Mouse (Mus musculus): ENCODE measurements around the gene Cox7a1. TPM values are rescaled to one million over a fixed set of nuclear protein-coding genes. Genes with fewer than 3 reads are reported as not detected.

The Cox7a1 gene
- polyA plus RNA-seq, 1 experiment from 2014 or later = 20.2 TPM

Other genes starting within 250 kb of the Cox7a1 start
- gene Zfp74, start 230.1 kb upstream of the Cox7a1 start, polyA plus RNA-seq (2015; fragmentation: Nextera tagmentation; extraction: Ambion mirVana) = 9.5 and 9.9 TPM in 2 replicates
- gene Zfp568, start 200.2 kb upstream of the Cox7a1 start, polyA plus RNA-seq (2015; fragmentation: Nextera tagmentation; extraction: Ambion mirVana) = 12.3 and 13.8 TPM in 2 replicates
- gene Zfp14, start 132.8 kb upstream of the Cox7a1 start, polyA plus RNA-seq (2015; fragmentation: Nextera tagmentation; extraction: Ambion mirVana) = 3.7 and 4.3 TPM in 2 replicates
- gene Zfp82, start 111.2 kb upstream of the Cox7a1 start, polyA plus RNA-seq (2015; fragmentation: Nextera tagmentation; extraction: Ambion mirVana) = 4.7 and 5.0 TPM in 2 replicates
- 1.2 and 1.5 TPM in 2 replicates for gene Gm26920, start 93.7 kb upstream of the Cox7a1 start, polyA plus RNA-seq (2015; fragmentation: Nextera tagmentation; extraction: Ambion mirVana)
- gene Zfp566, start 93.6 kb upstream of the Cox7a1 start, polyA plus RNA-seq (2015; fragmentation: Nextera tagmentation; extraction: Ambion mirVana) = 6.9 and 7.6 TPM in 2 replicates
- gene Zfp260, start 89.4 kb upstream of the Cox7a1 start, polyA plus RNA-seq (2015; fragmentation: Nextera tagmentation; extraction: Ambion mirVana) = 115 and 117 TPM in 2 replicates
- gene Zfp382, start 62.2 kb upstream of the Cox7a1 start, polyA plus RNA-seq (2015; fragmentation: Nextera tagmentation; extraction: Ambion mirVana) = 11.6 and 14.3 TPM in 2 replicates
- 13.7 and 14.8 TPM in 2 replicates for gene Zfp146, start 14.4 kb upstream of the Cox7a1 start, polyA plus RNA-seq (2015; fragmentation: Nextera tagmentation; extraction: Ambion mirVana)
- gene Capns1, start 14.7 kb downstream of the Cox7a1 start, polyA plus RNA-seq (2015; fragmentation: Nextera tagmentation; extraction: Ambion mirVana) = 91.2 and 99.5 TPM in 2 replicates
- 146 and 152 TPM in 2 replicates for gene Polr2i, start 47.8 kb downstream of the Cox7a1 start, polyA plus RNA-seq (2015; fragmentation: Nextera tagmentation; extraction: Ambion mirVana)
- 156 and 161 TPM in 2 replicates for gene Tbcb, start 48.1 kb downstream of the Cox7a1 start, polyA plus RNA-seq (2015; fragmentation: Nextera tagmentation; extraction: Ambion mirVana)
- gene Ovol3, start 51.6 kb downstream of the Cox7a1 start, polyA plus RNA-seq (2015; fragmentation: Nextera tagmentation; extraction: Ambion mirVana) = 0.30 TPM in 1 of 2 replicates, not detected in the other
- gene Thap8, start 96.0 kb downstream of the Cox7a1 start, polyA plus RNA-seq (2015; fragmentation: Nextera tagmentation; extraction: Ambion mirVana) = 0.48 and 0.83 TPM in 2 replicates
- gene Wdr62, start 96.3 kb downstream of the Cox7a1 start, polyA plus RNA-seq (2015; fragmentation: Nextera tagmentation; extraction: Ambion mirVana) = 11.8 and 12.2 TPM in 2 replicates
- gene Clip3, start 107.6 kb downstream of the Cox7a1 start, polyA plus RNA-seq (2015; fragmentation: Nextera tagmentation; extraction: Ambion mirVana) = 15.9 and 20.7 TPM in 2 replicates
- gene Alkbh6, start 124.6 kb downstream of the Cox7a1 start, polyA plus RNA-seq (2015; fragmentation: Nextera tagmentation; extraction: Ambion mirVana) = 82.1 and 84.4 TPM in 2 replicates
- 32.5 and 33.6 TPM in 2 replicates for gene Syne4, start 130.7 kb downstream of the Cox7a1 start, polyA plus RNA-seq (2015; fragmentation: Nextera tagmentation; extraction: Ambion mirVana)
- 0.38 TPM in 1 of 2 replicates, not detected in the other for gene E130208F15Rik, start 137.6 kb downstream of the Cox7a1 start, polyA plus RNA-seq (2015; fragmentation: Nextera tagmentation; extraction: Ambion mirVana)
- 14.5 and 15.8 TPM in 2 replicates for gene Sdhaf1, start 139.8 kb downstream of the Cox7a1 start, polyA plus RNA-seq (2015; fragmentation: Nextera tagmentation; extraction: Ambion mirVana)
- gene Lrfn3, start 178.6 kb downstream of the Cox7a1 start, polyA plus RNA-seq (2015; fragmentation: Nextera tagmentation; extraction: Ambion mirVana) = 3.5 and 3.9 TPM in 2 replicates
- 53.5 and 63.9 TPM in 2 replicates for gene Tyrobp, start 229.6 kb downstream of the Cox7a1 start, polyA plus RNA-seq (2015; fragmentation: Nextera tagmentation; extraction: Ambion mirVana)
- 2.0 and 2.6 TPM in 2 replicates for gene Hcst, start 235.7 kb downstream of the Cox7a1 start, polyA plus RNA-seq (2015; fragmentation: Nextera tagmentation; extraction: Ambion mirVana)
- gene Nfkbid, start 237.6 kb downstream of the Cox7a1 start, polyA plus RNA-seq (2015; fragmentation: Nextera tagmentation; extraction: Ambion mirVana) = 1.9 and 2.0 TPM in 2 replicates